Mouse (Mus musculus) neural tube, embryonic 14.5 days (tissue): ENCODE data around the gene D6Wsu163e. TPM values are rescaled to one million over a fixed set of nuclear protein-coding genes. Genes with fewer than 3 reads are reported as not detected.

ENCODE experiments used
- ATAC-seq: fragments of 200-750 bp; cut with Nextera tagmentation; 2 replicates; pipeline ENCODE4 v1.8.0; 2017; ENCODE audit warnings: low read depth, mild to moderate bottlenecking, moderate TSS enrichment, moderate library complexity
- H3K27ac ChIP-seq: fragments of 300-500 bp; sonication (generic); 2 replicates; pipeline ENCODE4 v1.5.1; 2014; ENCODE audit warnings: low read depth, mild to moderate bottlenecking, control low read depth, low read length, moderate library complexity, mixed read lengths
- H3K27me3 ChIP-seq: fragments of 300-500 bp; sonication (generic); 2 replicates; pipeline ENCODE4 v1.6.1; 2014; ENCODE audit warnings: low read length; ENCODE audit not compliant: control insufficient read depth, insufficient read depth
- H3K36me3 ChIP-seq: fragments of 300-500 bp; sonication (generic); 2 replicates; pipeline ENCODE4 v1.6.1; 2014; ENCODE audit warnings: low read length, mixed read lengths; ENCODE audit not compliant: control insufficient read depth, insufficient read depth
- H3K4me1 ChIP-seq: fragments of 300-500 bp; sonication (generic); 2 replicates; pipeline ENCODE4 v1.6.1; 2014; ENCODE audit warnings: low read length; ENCODE audit not compliant: control insufficient read depth, insufficient read depth
- H3K4me2 ChIP-seq: fragments of 300-500 bp; sonication (generic); 2 replicates; pipeline ENCODE4 v1.6.1; 2014; ENCODE audit warnings: mild to moderate bottlenecking, low read depth, low read length, control low read depth
- H3K4me3 ChIP-seq: fragments of 300-500 bp; sonication (generic); 2 replicates; pipeline ENCODE4 v1.5.1; 2014; ENCODE audit warnings: low read depth, low read length, control low read depth, mixed read lengths
- H3K9ac ChIP-seq: fragments of 300-500 bp; sonication (generic); replicated peaks from 2 replicates; pipeline ENCODE4 v1.6.1; 2014; ENCODE audit warnings: low read depth, mild to moderate bottlenecking, control low read depth, low read length, mixed read lengths
- H3K9me3 ChIP-seq: fragments of 300-500 bp; sonication (generic); 2 replicates; pipeline ENCODE4 v1.6.1; 2016; ENCODE audit warnings: low read length; ENCODE audit not compliant: control insufficient read depth
- WGBS: fragments of 180-500 bp; shearing (Covaris S2); extraction: QIAGEN DNeasy Blood & Tissue Kit; methylation state at CpG from one replicate; pipeline ENCODE4 v1.1.7; 2014; 5-methylcytosine and 5-hydroxymethylcytosine counted together
- polyA plus RNA-seq: library from polyadenylated mRNA; unstranded; fragments of >200 nt; fragmentation: Nextera tagmentation; extraction: Ambion mirVana; gene quantifications from 2 replicates; pipeline ENCODE4 v1.2.1, GENCODE M21; 2014

D6Wsu163e gene
- polyA plus RNA-seq, 1 experiment from 2014 or later: 35.2 TPM

GRCm38 (mm10) chr6:126981539-126982234 is 41.9 kb downstream of the D6Wsu163e start:
- Histone ChIP-seq H3K36me3 (no peaks in the 10 kb centered on the region; the same call in 1 of the 2 replicates), H3K4me3 (no peak overlapping the region), H3K4me1 (no peaks in the 10 kb centered on the region), H3K9ac (no peak overlapping the region), H3K27me3 (no peaks in the 10 kb centered on the region), H3K27ac (no peak overlapping the region), H3K4me2 (no peak overlapping the region), H3K9me3 (no peaks in the 10 kb centered on the region)
- ATAC-seq: no peak
- 76% methylated on average over 5 of the region's 5 CpGs for WGBS

- H3K27me3 ChIP-seq: no peaks in the 10 kb centered on the region
- no peak overlapping the region for H3K27ac ChIP-seq
- no peak overlapping the region for H3K9ac ChIP-seq
- no peaks in the 10 kb centered on the region for H3K9me3 ChIP-seq
- no peaks in the 10 kb centered on the region for H3K4me1 ChIP-seq
- no peak overlapping the region for H3K4me2 ChIP-seq
- WGBS: 58% methylated on average over 2 of the region's 2 CpGs
- no peak overlapping the region for H3K4me3 ChIP-seq
- ATAC-seq: no peak
- H3K36me3 ChIP-seq: no peaks in the 10 kb centered on the region
These were observed 53.9 kb downstream of the D6Wsu163e start for GRCm38 (mm10) chr6:126993676-126994075.

- Histone ChIP-seq H3K4me1 (no peaks in the 10 kb centered on the region), H3K4me3 (no peak overlapping the region), H3K36me3 (no peaks in the 10 kb centered on the region), H3K9ac (no peak overlapping the region), H3K27ac (no peak overlapping the region), H3K9me3 (no peaks in the 10 kb centered on the region), H3K4me2 (no peak overlapping the region), H3K27me3 (no peaks in the 10 kb centered on the region)
- no peak for ATAC-seq
- 98% methylated on average over 3 of the region's 3 CpGs for WGBS
These were observed 55.7 kb downstream of the D6Wsu163e start for GRCm38 (mm10) chr6:126995494-126995893.

GRCm38 (mm10) chr6:126996399-126996798 is 56.6 kb downstream of the D6Wsu163e start:
- Histone ChIP-seq H3K27me3 (no peaks in the 10 kb centered on the region), H3K27ac (no peak overlapping the region), H3K9ac (no peak overlapping the region), H3K4me3 (no peak overlapping the region), H3K9me3 (no peaks in the 10 kb centered on the region), H3K4me2 (no peak overlapping the region), H3K36me3 (no peaks in the 10 kb centered on the region), H3K4me1 (no peaks in the 10 kb centered on the region)
- ATAC-seq: no peak
- 85% methylated on average over 5 of the region's 5 CpGs for WGBS

- no peak for ATAC-seq
- Histone ChIP-seq H3K4me1 (no peaks in the 10 kb centered on the region), H3K4me3 (no peak overlapping the region), H3K4me2 (no peak overlapping the region), H3K9me3 (no peaks in the 10 kb centered on the region), H3K27me3 (no peaks in the 10 kb centered on the region), H3K9ac (no peak overlapping the region), H3K36me3 (no peaks in the 10 kb centered on the region), H3K27ac (no peak overlapping the region)
- WGBS: 90% methylated on average over 3 of the region's 3 CpGs
These were observed 65.9 kb downstream of the D6Wsu163e start for GRCm38 (mm10) chr6:127005646-127006045.

GRCm38 (mm10) chr6:127006551-127006950 is 66.8 kb downstream of the D6Wsu163e start:
- no peak for ATAC-seq
- no peak overlapping the region for H3K4me3 ChIP-seq
- no peaks in the 10 kb centered on the region for H3K27me3 ChIP-seq
- no peaks in the 10 kb centered on the region for H3K36me3 ChIP-seq
- no peak overlapping the region for H3K9ac ChIP-seq
- H3K27ac ChIP-seq: no peak overlapping the region
- H3K4me2 ChIP-seq: no peak overlapping the region
- H3K4me1 ChIP-seq: no peaks in the 10 kb centered on the region
- H3K9me3 ChIP-seq: no peaks in the 10 kb centered on the region
- WGBS: 91% methylated on average over 3 of the region's 3 CpGs

GRCm38 (mm10) chr6:127010021-127010420 is 70.3 kb downstream of the D6Wsu163e start:
- H3K27ac ChIP-seq: no peak overlapping the region
- H3K4me2 ChIP-seq: no peak overlapping the region
- H3K4me3 ChIP-seq: no peak overlapping the region
- H3K4me1 ChIP-seq: no peaks in the 10 kb centered on the region
- no peaks in the 10 kb centered on the region for H3K36me3 ChIP-seq
- no peaks in the 10 kb centered on the region for H3K27me3 ChIP-seq
- 96% methylated on average over 13 of the region's 13 CpGs for WGBS
- no peak overlapping the region for H3K9ac ChIP-seq
- no peak for ATAC-seq
- H3K9me3 ChIP-seq: no peaks in the 10 kb centered on the region

GRCm38 (mm10) chr6:127011947-127012535 is 72.3 kb downstream of the D6Wsu163e start:
- Histone ChIP-seq H3K36me3 (no peaks in the 10 kb centered on the region), H3K9me3 (no peaks in the 10 kb centered on the region), H3K9ac (no peak overlapping the region), H3K4me3 (no peak overlapping the region), H3K27me3 (no peaks in the 10 kb centered on the region), H3K27ac (no peak overlapping the region), H3K4me2 (no peak overlapping the region), H3K4me1 (no peaks in the 10 kb centered on the region)
- ATAC-seq: no peak
- WGBS: 67% methylated on average over 13 of the region's 13 CpGs

- H3K36me3 ChIP-seq: no peaks in the 10 kb centered on the region
- no peaks in the 10 kb centered on the region for H3K4me1 ChIP-seq
- H3K4me3 ChIP-seq: no peak within 1 kb of the TSS
- no peak for ATAC-seq
- no peak within 1 kb of the TSS for H3K27ac ChIP-seq
- no peaks in the 10 kb centered on the region for H3K9me3 ChIP-seq
- H3K9ac ChIP-seq: no peak within 1 kb of the TSS
- H3K4me2 ChIP-seq: no peak within 1 kb of the TSS
- no peaks in the 10 kb centered on the region for H3K27me3 ChIP-seq
- 82% methylated on average over 26 of the region's 26 CpGs for WGBS
These were observed 75.4 kb downstream of the D6Wsu163e start, which contains the start of gene Fgf6 for GRCm38 (mm10) chr6:127014906-127015770. Gene Fgf6, plus strand, starts transcription at chr6:127015586.
